Mouse (Mus musculus): ENCODE results near the gene Ddx20. TPM values are rescaled to one million over a fixed set of nuclear protein-coding genes. Genes with fewer than 3 reads are reported as not detected.

Gene Ddx20
- polyA plus RNA-seq, 1 experiment, result 20.5 TPM

DNA sequence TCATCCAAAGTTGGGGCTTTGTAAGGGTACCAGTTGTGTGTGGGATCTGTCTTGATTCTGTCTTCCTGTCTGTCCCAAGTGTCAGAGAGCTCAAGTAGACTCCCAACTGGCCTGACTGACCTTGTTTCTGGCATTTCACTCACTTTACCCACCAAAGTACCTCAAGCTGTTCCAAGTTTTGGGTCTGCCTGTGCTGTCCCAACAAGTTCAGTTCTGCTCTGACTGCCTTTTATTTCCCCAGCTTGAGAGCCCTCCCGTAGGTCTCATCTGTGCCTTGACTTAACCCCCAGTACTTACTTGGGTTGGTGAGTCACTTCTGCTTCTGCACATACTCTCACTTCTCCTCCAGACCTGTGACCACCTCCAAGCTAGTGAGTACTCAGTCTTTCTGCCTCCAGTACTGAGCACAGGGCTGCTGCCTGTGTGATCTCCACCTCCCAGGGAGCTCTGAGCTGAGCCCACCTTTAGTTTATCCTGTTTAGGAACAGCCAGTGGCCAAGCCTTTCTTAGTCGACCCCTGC lies 34.4 kb upstream of the Ddx20 start:
- 45% methylated on average over 2 of the region's 2 CpGs for WGBS
- H3K27ac ChIP-seq (ENCODE audit: control insufficient read depth, insufficient read depth, low read depth, low read length, poor library complexity), result no peak overlapping the region
- TF ChIP-seq CTCF (IDR thresholded peaks at IDR 0.05; ENCODE audit: control insufficient read depth, insufficient read depth, low read length), result no peak
- TF ChIP-seq POLR2A (IDR thresholded peaks at IDR 0.05; ENCODE audit: borderline replicate concordance, control insufficient read depth, low read depth, low read length), result no peak
- H3K4me3 ChIP-seq (replicated peaks; ENCODE audit: control insufficient read depth, low read depth, low read length), result no peak overlapping the region
- H3K4me1 ChIP-seq (ENCODE audit: control insufficient read depth, insufficient read depth, low read length), result no peaks in the 10 kb centered on the region

DNA sequence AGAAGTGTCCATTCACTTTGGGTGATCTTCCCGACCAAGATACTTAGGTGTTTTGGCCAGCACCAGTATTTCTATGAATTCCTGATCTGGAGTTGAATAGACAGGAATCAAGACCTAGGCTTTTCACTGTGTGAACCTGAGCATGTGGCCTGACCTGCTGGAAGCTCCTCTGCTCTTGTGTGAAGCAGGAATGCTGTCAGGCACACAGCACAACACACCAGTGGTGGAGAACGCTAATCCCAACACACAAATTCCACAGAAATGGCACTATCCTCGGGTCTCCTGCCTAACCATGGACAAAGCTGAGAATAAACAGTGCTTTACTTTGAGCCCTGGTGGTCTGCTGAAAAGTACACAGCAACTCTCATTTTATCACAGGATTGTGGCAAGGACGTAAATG lies 33.1 kb upstream of the Ddx20 start:
- 70% methylated on average over 4 of the region's 4 CpGs for WGBS
- TF ChIP-seq POLR2A (IDR thresholded peaks at IDR 0.05; ENCODE audit: borderline replicate concordance, control insufficient read depth, low read depth, low read length), result no peak
- no peak for TF ChIP-seq CTCF (IDR thresholded peaks at IDR 0.05; ENCODE audit: control insufficient read depth, insufficient read depth, low read length)
- no peaks in the 10 kb centered on the region for H3K4me1 ChIP-seq (ENCODE audit: control insufficient read depth, insufficient read depth, low read length)
- H3K27ac ChIP-seq (ENCODE audit: control insufficient read depth, insufficient read depth, low read depth, low read length, poor library complexity), result no peak overlapping the region
- H3K4me3 ChIP-seq (replicated peaks; ENCODE audit: control insufficient read depth, low read depth, low read length), result no peak overlapping the region

DNA sequence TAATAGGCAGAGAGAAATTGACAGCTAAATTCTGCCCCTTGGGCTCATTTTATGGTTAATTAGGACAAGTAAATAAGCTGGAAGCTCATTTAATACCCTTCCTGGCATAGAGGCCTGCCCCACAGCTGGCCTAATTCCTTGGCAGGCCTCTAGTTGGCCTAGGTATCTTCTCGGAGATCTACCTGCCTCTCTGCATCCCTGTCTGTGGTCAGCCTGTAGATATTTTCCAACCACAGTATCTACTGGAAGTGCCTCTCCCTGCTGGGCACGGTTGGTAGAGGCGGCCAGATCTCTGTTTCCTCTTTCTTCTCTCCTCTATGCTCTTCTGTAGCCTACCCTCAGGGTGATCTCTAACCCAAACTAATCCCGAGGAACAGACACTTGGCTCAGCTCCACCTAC lies 32.6 kb upstream of the Ddx20 start:
- Histone ChIP-seq H3K4me1 (ENCODE audit: control insufficient read depth, insufficient read depth, low read length) (no peaks in the 10 kb centered on the region), H3K27ac (ENCODE audit: control insufficient read depth, insufficient read depth, low read depth, low read length, poor library complexity) (no peak overlapping the region), H3K4me3 (replicated peaks; ENCODE audit: control insufficient read depth, low read depth, low read length) (no peak overlapping the region)
- TF ChIP-seq POLR2A (IDR thresholded peaks at IDR 0.05; ENCODE audit: borderline replicate concordance, control insufficient read depth, low read depth, low read length) (no peak), CTCF (IDR thresholded peaks at IDR 0.05; ENCODE audit: control insufficient read depth, insufficient read depth, low read length) (no peak)
- WGBS, result 34% methylated on average over 4 of the region's 4 CpGs

DNA sequence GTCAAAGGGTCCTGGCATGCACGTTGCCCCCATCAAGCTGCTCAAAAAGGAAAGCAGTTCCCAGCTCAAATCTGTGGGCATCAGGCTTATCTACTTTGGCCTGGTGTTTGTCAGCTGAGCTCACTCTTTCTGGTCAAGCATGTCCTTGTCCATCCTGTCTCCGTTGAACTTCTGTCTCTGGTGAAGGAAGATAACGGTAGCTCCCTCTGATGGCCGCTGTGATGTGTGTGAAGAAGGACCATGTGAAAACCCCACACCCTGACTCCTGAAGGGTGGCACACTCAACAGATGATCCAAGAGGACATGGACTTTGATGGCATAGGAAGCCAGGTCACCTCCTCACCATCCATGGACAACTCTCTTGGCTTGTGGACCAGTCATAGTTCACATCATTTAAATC lies 31.4 kb upstream of the Ddx20 start:
- TF ChIP-seq POLR2A (IDR thresholded peaks at IDR 0.05; ENCODE audit: borderline replicate concordance, control insufficient read depth, low read depth, low read length) (no peak), CTCF (IDR thresholded peaks at IDR 0.05; ENCODE audit: control insufficient read depth, insufficient read depth, low read length) (no peak)
- Histone ChIP-seq H3K4me3 (replicated peaks; ENCODE audit: control insufficient read depth, low read depth, low read length) (no peak overlapping the region), H3K27ac (ENCODE audit: control insufficient read depth, insufficient read depth, low read depth, low read length, poor library complexity) (no peak overlapping the region), H3K4me1 (ENCODE audit: control insufficient read depth, insufficient read depth, low read length) (no peaks in the 10 kb centered on the region)
- WGBS, result 71% methylated on average over 4 of the region's 4 CpGs

DNA sequence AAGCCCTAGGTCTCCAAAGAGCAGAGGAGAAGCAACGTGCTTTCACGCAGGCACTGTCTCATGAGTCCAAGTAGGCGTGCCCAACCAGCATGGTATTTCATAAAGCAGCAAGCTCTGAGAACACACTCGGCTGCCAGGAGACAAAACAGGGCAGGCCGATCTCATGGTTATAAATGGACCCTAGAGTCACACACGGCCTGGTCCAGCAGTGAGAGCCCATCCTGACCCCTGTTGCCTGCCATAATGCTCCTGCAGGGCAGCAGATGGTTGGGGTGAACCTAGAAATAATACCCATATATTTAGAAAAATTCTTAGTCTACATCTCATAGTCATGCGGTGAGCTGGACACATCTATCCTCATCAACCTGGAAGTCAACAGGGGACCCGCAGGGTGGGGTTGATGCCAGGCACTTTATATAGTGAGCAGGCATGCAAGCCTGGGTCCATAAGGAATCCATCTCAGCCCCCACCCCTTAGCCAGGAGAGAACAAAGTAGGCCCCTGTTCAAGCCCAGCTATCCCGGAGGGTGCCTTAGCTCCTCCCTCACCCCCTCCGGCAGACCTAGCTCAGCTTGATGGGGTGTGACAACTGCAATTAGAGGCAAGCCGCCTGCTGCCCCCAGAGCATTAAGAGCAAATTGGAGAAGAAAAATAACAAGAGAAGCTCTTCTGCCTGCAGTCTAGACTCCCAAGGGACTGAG lies 30.6 kb upstream of the Ddx20 start:
- Histone ChIP-seq H3K27ac (ENCODE audit: control insufficient read depth, insufficient read depth, low read depth, low read length, poor library complexity) (no peak overlapping the region), H3K4me1 (ENCODE audit: control insufficient read depth, insufficient read depth, low read length) (no peaks in the 10 kb centered on the region), H3K4me3 (replicated peaks; ENCODE audit: control insufficient read depth, low read depth, low read length) (no peak overlapping the region)
- no peak for TF ChIP-seq CTCF (IDR thresholded peaks at IDR 0.05; ENCODE audit: control insufficient read depth, insufficient read depth, low read length)
- TF ChIP-seq POLR2A (IDR thresholded peaks at IDR 0.05; ENCODE audit: borderline replicate concordance, control insufficient read depth, low read depth, low read length), result no peak
- WGBS, result 85% methylated on average over 11 of the region's 11 CpGs

DNA sequence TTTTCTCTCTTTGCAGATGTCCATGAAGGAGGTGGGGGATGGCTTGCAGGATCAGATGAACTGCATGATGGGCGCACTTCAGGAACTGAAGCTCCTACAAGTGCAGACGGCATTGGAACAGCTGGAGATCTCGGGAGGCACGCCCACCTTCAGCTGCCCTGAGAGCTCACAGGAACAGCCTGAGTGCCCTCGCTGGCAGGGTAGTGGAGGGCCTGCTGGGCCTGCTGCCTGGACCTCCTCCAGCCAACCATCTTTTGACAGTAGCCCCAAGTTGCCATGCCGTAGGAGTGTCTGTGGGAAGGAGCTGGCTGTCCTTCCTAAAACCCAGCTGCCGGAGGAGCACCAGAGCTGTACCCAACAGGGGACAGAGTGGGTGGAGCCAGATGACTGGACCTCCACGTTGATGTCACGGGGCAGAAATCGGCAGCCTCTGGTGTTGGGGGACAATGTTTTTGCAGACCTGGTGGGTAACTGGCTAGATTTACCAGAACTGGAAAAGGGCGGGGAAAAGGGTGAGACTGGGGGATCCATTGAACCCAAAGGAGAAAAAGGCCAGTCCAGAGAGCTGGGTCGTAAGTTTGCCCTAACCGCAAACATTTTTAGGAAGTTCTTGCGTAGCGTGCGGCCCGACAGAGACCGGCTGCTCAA lies 29.1 kb upstream of the Ddx20 start:
- Histone ChIP-seq H3K4me1 (ENCODE audit: control insufficient read depth, insufficient read depth, low read length) (no peaks in the 10 kb centered on the region), H3K4me3 (replicated peaks; ENCODE audit: control insufficient read depth, low read depth, low read length) (no peak overlapping the region), H3K27ac (ENCODE audit: control insufficient read depth, insufficient read depth, low read depth, low read length, poor library complexity) (no peak overlapping the region)
- no peak for TF ChIP-seq POLR2A (IDR thresholded peaks at IDR 0.05; ENCODE audit: borderline replicate concordance, control insufficient read depth, low read depth, low read length)
- no peak for TF ChIP-seq CTCF (IDR thresholded peaks at IDR 0.05; ENCODE audit: control insufficient read depth, insufficient read depth, low read length)
- 76% methylated on average over 18 of the region's 18 CpGs for WGBS

DNA sequence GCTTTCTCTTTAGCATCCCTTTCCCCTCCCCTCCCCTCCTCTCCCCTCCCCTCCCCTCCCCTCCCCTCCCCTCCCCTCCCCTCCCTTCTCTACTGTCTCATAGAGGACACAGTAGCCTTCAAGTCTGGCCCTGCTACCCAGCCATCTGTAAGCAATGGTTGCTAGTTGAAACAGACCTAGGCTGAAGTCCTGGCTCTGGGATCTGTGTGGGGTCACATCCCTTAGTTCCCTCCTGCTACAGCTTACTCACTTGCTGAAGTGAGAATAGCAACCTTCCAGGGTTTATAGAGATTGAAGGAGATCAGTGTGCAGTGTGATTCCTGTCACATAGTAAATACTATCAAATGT lies 27.4 kb upstream of the Ddx20 start:
- TF ChIP-seq POLR2A (IDR thresholded peaks at IDR 0.05; ENCODE audit: borderline replicate concordance, control insufficient read depth, low read depth, low read length) (no peak), CTCF (IDR thresholded peaks at IDR 0.05; ENCODE audit: control insufficient read depth, insufficient read depth, low read length) (no peak)
- H3K4me3 ChIP-seq (replicated peaks; ENCODE audit: control insufficient read depth, low read depth, low read length), result no peak overlapping the region
- H3K4me1 ChIP-seq (ENCODE audit: control insufficient read depth, insufficient read depth, low read length), result no peaks in the 10 kb centered on the region
- no peak overlapping the region for H3K27ac ChIP-seq (ENCODE audit: control insufficient read depth, insufficient read depth, low read depth, low read length, poor library complexity)

DNA sequence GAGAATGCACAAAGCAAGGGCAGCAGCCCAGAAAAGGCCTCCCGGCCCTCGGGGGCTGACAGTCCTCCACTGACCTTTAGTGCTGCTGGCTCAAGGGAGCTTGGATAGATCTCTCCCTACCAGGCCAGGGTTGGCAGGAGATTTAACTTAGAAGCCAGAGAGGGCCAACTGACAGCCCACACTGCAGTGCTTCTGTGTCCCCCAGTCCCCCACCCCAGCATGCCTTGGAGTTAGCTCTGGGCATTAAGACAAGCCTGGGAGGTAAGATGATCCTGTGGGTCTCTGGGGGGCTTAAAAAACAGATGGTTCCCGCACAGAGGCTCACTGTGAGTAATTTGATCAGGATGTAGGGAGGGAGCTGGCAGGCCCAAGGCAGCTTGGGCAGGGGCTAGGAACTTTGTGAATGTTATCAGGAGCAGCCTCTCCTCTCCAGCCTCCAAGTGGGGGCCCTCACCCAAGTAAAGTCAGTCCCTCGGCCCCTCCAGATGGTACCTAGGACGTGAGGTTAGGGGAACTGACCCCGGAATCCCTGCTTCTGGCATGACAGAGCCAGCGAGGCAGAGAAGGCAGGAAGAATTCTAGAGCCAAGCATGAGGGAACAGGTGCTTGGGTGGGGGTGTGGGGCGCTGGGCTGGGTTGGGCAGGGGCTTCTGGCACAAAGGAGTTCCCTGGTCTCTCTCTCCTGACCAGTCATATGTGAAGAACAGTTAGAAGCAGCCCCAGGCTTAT lies 26.9 kb upstream of the Ddx20 start:
- Histone ChIP-seq H3K4me1 (ENCODE audit: control insufficient read depth, insufficient read depth, low read length) (no peaks in the 10 kb centered on the region), H3K27ac (ENCODE audit: control insufficient read depth, insufficient read depth, low read depth, low read length, poor library complexity) (no peak overlapping the region), H3K4me3 (replicated peaks; ENCODE audit: control insufficient read depth, low read depth, low read length) (no peak overlapping the region)
- WGBS, result 79% methylated on average over 8 of the region's 8 CpGs
- no peak for TF ChIP-seq POLR2A (IDR thresholded peaks at IDR 0.05; ENCODE audit: borderline replicate concordance, control insufficient read depth, low read depth, low read length)
- TF ChIP-seq CTCF (IDR thresholded peaks at IDR 0.05; ENCODE audit: control insufficient read depth, insufficient read depth, low read length), result no peak
